Mouse (Mus musculus) heart, postnatal 0 days (tissue): Measurements from ENCODE around the gene Galnt17.

Source experiments
- CTCF ChIP-seq: IDR thresholded peaks from 2 replicates; pipeline ENCODE4 v1.5.1; 2016; ENCODE audit warnings: antibody characterized with exemption, control low read depth, low read depth
- EP300 ChIP-seq: IDR thresholded peaks from 2 replicates; pipeline ENCODE4 v1.6.1; 2016; ENCODE audit warnings: antibody characterized with exemption, low read depth

DNA sequence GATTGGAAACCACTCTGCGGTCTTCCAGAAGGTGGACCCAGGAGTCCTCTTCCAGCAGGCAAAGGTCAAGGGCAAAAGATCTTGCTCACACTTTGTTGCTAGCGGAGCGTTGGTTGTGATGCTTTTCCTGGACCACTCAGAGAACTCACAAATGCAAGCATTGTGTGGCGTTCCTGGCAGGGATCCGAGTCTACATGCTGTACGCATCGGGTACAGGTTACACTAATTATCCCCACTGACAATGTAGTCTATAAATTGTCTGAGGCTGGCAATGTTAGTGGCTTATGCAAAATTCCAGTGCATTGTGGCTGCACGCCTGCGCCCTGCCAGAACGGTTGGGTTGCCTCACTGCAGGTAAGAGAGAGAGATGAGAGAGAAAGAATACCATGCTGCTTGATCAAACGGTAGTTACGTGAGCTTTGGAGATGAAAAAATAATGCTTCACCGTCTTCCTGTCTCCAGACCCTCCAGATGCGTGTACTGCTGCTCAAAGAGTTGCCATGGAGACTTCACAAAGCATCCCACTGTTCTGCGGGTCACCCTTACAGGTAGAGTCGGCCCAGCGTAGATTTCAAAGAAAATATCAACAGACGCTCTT is 285.8 kb downstream of the Galnt17 start:
- no peak for TF ChIP-seq CTCF
- no peak for TF ChIP-seq EP300
